Mouse (Mus musculus) G1E (cell line): ENCODE measurements around the gene Slc16a12.

Source experiments
- CTCF ChIP-seq: IDR thresholded peaks from 2 replicates; pipeline ENCODE4 v1.5.1; 2012; ENCODE audit warnings: low read depth, low read length, inconsistent platforms, mixed read lengths
- GATA1 ChIP-seq: IDR thresholded peaks from 2 replicates; pipeline ENCODE4 v1.6.1; 2012; ENCODE audit warnings: borderline replicate concordance, low read length, inconsistent platforms, mixed read lengths
- GATA2 ChIP-seq: IDR thresholded peaks from 2 replicates; pipeline ENCODE4 v1.6.1; 2012; ENCODE audit warnings: low read depth, low read length, inconsistent platforms, borderline replicate concordance
- POLR2AphosphoS5 ChIP-seq: IDR thresholded peaks from 2 replicates; pipeline ENCODE4 v1.6.1; 2012; ENCODE audit warnings: low read depth, low read length, inconsistent platforms; ENCODE audit not compliant: insufficient replicate concordance
- TAL1 ChIP-seq: conservative IDR thresholded peaks from 2 replicates; pipeline ENCODE4 v1.6.1; 2012; ENCODE audit warnings: low read depth, low read length, inconsistent platforms, mixed read lengths

DNA sequence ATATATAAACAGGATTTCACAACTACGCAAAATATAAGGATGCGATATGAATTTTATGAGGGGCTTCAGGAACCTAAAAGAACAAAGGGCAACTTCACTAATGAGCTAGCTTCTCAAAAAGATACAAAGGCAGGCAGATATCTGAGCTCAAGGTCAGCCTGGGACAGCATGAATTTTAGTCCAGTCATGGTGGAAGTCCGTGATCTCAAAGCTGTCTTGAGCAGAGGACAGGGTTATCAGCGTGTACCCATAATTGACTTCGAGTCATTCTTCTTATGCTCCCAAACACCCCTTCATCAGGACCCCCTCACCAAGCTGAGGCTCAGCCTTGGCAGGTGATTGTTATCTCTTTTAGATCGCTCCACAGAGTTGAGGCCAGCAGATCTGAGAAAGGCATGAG is 96.1 kb downstream of the Slc16a12 start:
- no peak for TF ChIP-seq CTCF
- TF ChIP-seq TAL1, result no peak
- no peak for TF ChIP-seq POLR2AphosphoS5
- TF ChIP-seq GATA1, result no peak
- no peak for TF ChIP-seq GATA2
